Mouse (Mus musculus) small intestine, adult 2 months (tissue): ENCODE measurements around the gene Atp2b2. TPM values are rescaled to one million over a fixed set of nuclear protein-coding genes. Genes with fewer than 3 reads are reported as not detected.
A peak's percentile ranks its signal among the peaks of the same experiment; 100 is the strongest.

Experiments used
- H3K27ac ChIP-seq: fragments of 200-500 bp; 2 replicates; pipeline ENCODE4 v1.5.1; 2012; ENCODE audit warnings: low read depth, low read length, control low read depth, inconsistent platforms; ENCODE audit not compliant: insufficient read depth
- H3K27me3 ChIP-seq: fragments of 200-500 bp; 2 replicates; pipeline ENCODE4 v1.6.1; 2012; ENCODE audit warnings: mild to moderate bottlenecking, moderate library complexity, low read length, inconsistent platforms; ENCODE audit not compliant: control insufficient read depth, insufficient read depth
- H3K36me3 ChIP-seq: fragments of 200-500 bp; 2 replicates; pipeline ENCODE4 v1.6.1; 2012; ENCODE audit warnings: mild to moderate bottlenecking, low read length, control low read depth, inconsistent platforms; ENCODE audit not compliant: control insufficient read depth, insufficient read depth
- H3K4me1 ChIP-seq: fragments of 200-500 bp; 2 replicates; pipeline ENCODE4 v1.6.1; 2012; ENCODE audit warnings: low read length, inconsistent platforms, mixed read lengths; ENCODE audit not compliant: control insufficient read depth, insufficient read depth, insufficient read length
- H3K4me3 ChIP-seq: fragments of 200-500 bp; 2 replicates; pipeline ENCODE4 v1.5.1; 2012; ENCODE audit warnings: low read depth, mild to moderate bottlenecking, control low read depth, inconsistent platforms, low read length, moderate library complexity
- CTCF ChIP-seq: fragments of 200-500 bp; IDR thresholded peaks from 2 replicates; pipeline ENCODE4 v1.5.1; 2012; ENCODE audit warnings: low read depth, mild to moderate bottlenecking, control low read depth, inconsistent platforms, low read length, moderate library complexity, mixed read lengths; ENCODE audit not compliant: insufficient replicate concordance, insufficient read length; ENCODE audit errors: extremely low read depth
- POLR2A ChIP-seq: fragments of 200-500 bp; IDR thresholded peaks from 2 replicates; pipeline ENCODE4 v1.6.1; 2012; ENCODE audit warnings: low read depth, mild to moderate bottlenecking, control low read depth, inconsistent platforms, low read length, moderate library complexity
- WGBS: fragments of 180-500 bp; shearing (Covaris S2); methylation state at CpG from one replicate; pipeline ENCODE4 v1.1.7; 2018; 5-methylcytosine and 5-hydroxymethylcytosine counted together
- polyA plus RNA-seq: library from polyadenylated mRNA; depleted of rRNA; stranded (reverse); fragments of >200 nt; gene quantifications from 2 replicates; pipeline ENCODE4 v1.2.3, GENCODE M21; 2012

Gene Atp2b2
- polyA plus RNA-seq, 1 experiment = 0.42 TPM

- no peaks in the 10 kb centered on the region for H3K4me1 ChIP-seq
- WGBS = 88% methylated on average over 2 of the region's 2 CpGs
- TF ChIP-seq POLR2A (no peak), CTCF (no peak)
- no peaks in the 10 kb centered on the region for H3K36me3 ChIP-seq
- H3K4me3 ChIP-seq = no peak overlapping the region
- H3K27me3 ChIP-seq = no peaks in the 10 kb centered on the region
- no peak overlapping the region for H3K27ac ChIP-seq
These were observed 211.9 kb downstream of the Atp2b2 start for GRCm38 (mm10) chr6:113830463-113830862.

- TF ChIP-seq POLR2A = no peak
- no peak for TF ChIP-seq CTCF
- H3K4me1 ChIP-seq = no peaks in the 10 kb centered on the region
- no peak overlapping the region for H3K27ac ChIP-seq
- no peak overlapping the region for H3K4me3 ChIP-seq
- H3K27me3 ChIP-seq = no peaks in the 10 kb centered on the region
- WGBS = 55% methylated on average over 4 of the region's 4 CpGs
- H3K36me3 ChIP-seq = no peaks in the 10 kb centered on the region
These were observed 215.1 kb downstream of the Atp2b2 start for GRCm38 (mm10) chr6:113827309-113827708.

GRCm38 (mm10) chr6:113822417-113822816 is 220.0 kb downstream of the Atp2b2 start:
- Histone ChIP-seq H3K4me1 (no peaks in the 10 kb centered on the region), H3K27ac (no peak overlapping the region), H3K36me3 (no peaks in the 10 kb centered on the region), H3K27me3 (no peaks in the 10 kb centered on the region), H3K4me3 (no peak overlapping the region)
- WGBS = 17% methylated on average over 7 of the region's 7 CpGs
- TF ChIP-seq CTCF (peak; percentile 55; the same call in 1 of the 2 replicates), POLR2A (no peak)

GRCm38 (mm10) chr6:113816690-113817089 is 225.7 kb downstream of the Atp2b2 start:
- no peaks in the 10 kb centered on the region for H3K27me3 ChIP-seq
- H3K27ac ChIP-seq = no peak overlapping the region
- no peak overlapping the region for H3K4me3 ChIP-seq
- no peaks in the 10 kb centered on the region for H3K4me1 ChIP-seq
- TF ChIP-seq CTCF (no peak), POLR2A (no peak)
- 93% methylated on average over 3 of the region's 3 CpGs for WGBS
- H3K36me3 ChIP-seq = no peaks in the 10 kb centered on the region

- WGBS = 12% methylated on average over 1 of the region's 1 CpGs
- Histone ChIP-seq H3K27ac (no peak overlapping the region), H3K4me1 (no peaks in the 10 kb centered on the region), H3K27me3 (no peaks in the 10 kb centered on the region), H3K36me3 (no peaks in the 10 kb centered on the region), H3K4me3 (no peak overlapping the region)
- TF ChIP-seq CTCF (no peak), POLR2A (no peak)
These were observed 231.0 kb downstream of the Atp2b2 start for GRCm38 (mm10) chr6:113811462-113811861.

GRCm38 (mm10) chr6:113810667-113811066 is 231.7 kb downstream of the Atp2b2 start:
- Histone ChIP-seq H3K4me1 (no peaks in the 10 kb centered on the region), H3K27me3 (no peaks in the 10 kb centered on the region), H3K27ac (no peak overlapping the region), H3K4me3 (no peak overlapping the region), H3K36me3 (no peaks in the 10 kb centered on the region)
- WGBS = 74% methylated on average over 4 of the region's 4 CpGs
- no peak for TF ChIP-seq POLR2A
- TF ChIP-seq CTCF = no peak

- Histone ChIP-seq H3K27me3 (no peaks in the 10 kb centered on the region), H3K4me3 (no peak overlapping the region), H3K36me3 (no peaks in the 10 kb centered on the region), H3K27ac (no peak overlapping the region), H3K4me1 (no peaks in the 10 kb centered on the region)
- 71% methylated on average over 5 of the region's 5 CpGs for WGBS
- no peak for TF ChIP-seq CTCF
- no peak for TF ChIP-seq POLR2A
These were observed 236.2 kb downstream of the Atp2b2 start for GRCm38 (mm10) chr6:113806241-113806640.

- Histone ChIP-seq H3K36me3 (no peaks in the 10 kb centered on the region), H3K4me1 (no peaks in the 10 kb centered on the region), H3K27ac (no peak overlapping the region), H3K27me3 (no peaks in the 10 kb centered on the region), H3K4me3 (no peak overlapping the region)
- TF ChIP-seq CTCF = no peak
- no peak for TF ChIP-seq POLR2A
These were observed 241.2 kb downstream of the Atp2b2 start for GRCm38 (mm10) chr6:113801233-113801632.
